Mouse (Mus musculus): ENCODE measurements at regions not wholly inside any gene's neighbourhood (a gene's known extent, or its start where the extent isn't known, plus 50 kb on each side); places are given as distances from the start of the nearest gene placed in this dataset.

- TF ChIP-seq CTCF (conservative IDR thresholded peaks at IDR 0.05; ENCODE audit: low read length), result no peak
- TF ChIP-seq POU5F1 (IDR thresholded peaks at IDR 0.05; ENCODE audit: borderline replicate concordance, low read length), result no peak
- no peak for TF ChIP-seq NANOG (IDR thresholded peaks at IDR 0.05; ENCODE audit: borderline replicate concordance, low read length)
These were observed 117.1 kb upstream of the Pkdcc start for GRCm38 (mm10) chr17:83097998-83098397.
